Mouse (Mus musculus) midbrain, postnatal 0 days (tissue): Measurements from ENCODE around the gene Aebp2. TPM values are rescaled to one million over a fixed set of nuclear protein-coding genes. Genes with fewer than 3 reads are reported as not detected.
A peak's percentile ranks its signal among the peaks of the same experiment; 100 is the strongest.
"Not testable (repeated sequence)": the region's sequence is repeated elsewhere in the genome, so short reads cannot be mapped to it uniquely, and the experiment has no call there.

Experiments used
- ATAC-seq: fragments of 200-750 bp; cut with Nextera tagmentation; 2 replicates; pipeline ENCODE4 v1.8.0; 2017; ENCODE audit warnings: moderate number of reproducible peaks, mild to moderate bottlenecking, moderate TSS enrichment, moderate library complexity; ENCODE audit not compliant: low FRiP score
- DNase-seq: peaks from one replicate; pipeline ENCODE4 v3.0.0-alpha.2; 2015; ENCODE audit warnings: low spot score
- H3K27ac ChIP-seq: fragments of 300-500 bp; sonication (generic); 2 replicates; pipeline ENCODE4 v1.5.1; 2014; ENCODE audit warnings: low read depth, mild to moderate bottlenecking, low read length, mixed read lengths
- H3K27me3 ChIP-seq: fragments of 300-500 bp; sonication (generic); 2 replicates; pipeline ENCODE4 v1.6.1; 2014; ENCODE audit warnings: low read length, control low read depth, mixed read lengths; ENCODE audit not compliant: insufficient read depth
- H3K36me3 ChIP-seq: fragments of 300-500 bp; sonication (generic); 2 replicates; pipeline ENCODE4 v1.6.1; 2014; ENCODE audit warnings: low read length, control low read depth, mixed read lengths; ENCODE audit not compliant: insufficient read depth
- H3K4me1 ChIP-seq: fragments of 300-500 bp; sonication (generic); 2 replicates; pipeline ENCODE4 v1.6.1; 2014; ENCODE audit warnings: mild to moderate bottlenecking, control low read depth, antibody characterized with exemption, low read length, mixed read lengths; ENCODE audit not compliant: insufficient read depth
- H3K4me2 ChIP-seq: fragments of 300-500 bp; sonication (generic); 2 replicates; pipeline ENCODE4 v1.6.1; 2014; ENCODE audit warnings: low read depth, mild to moderate bottlenecking, low read length, mixed read lengths; ENCODE audit not compliant: poor library complexity, severe bottlenecking
- H3K4me3 ChIP-seq: fragments of 300-500 bp; sonication (generic); 2 replicates; pipeline ENCODE4 v1.5.1; 2014; ENCODE audit warnings: low read depth, mild to moderate bottlenecking, low read length, moderate library complexity
- H3K9ac ChIP-seq: fragments of 300-500 bp; sonication (generic); replicated peaks from 2 replicates; pipeline ENCODE4 v1.6.1; 2014; ENCODE audit warnings: mild to moderate bottlenecking, low read length, moderate library complexity, mixed read lengths; ENCODE audit not compliant: poor library complexity, severe bottlenecking
- H3K9me3 ChIP-seq: fragments of 300-500 bp; sonication (generic); 2 replicates; pipeline ENCODE4 v1.6.1; 2016; ENCODE audit warnings: low read length, control low read depth
- CTCF ChIP-seq: IDR thresholded peaks from 2 replicates; pipeline ENCODE4 v1.5.1; 2016; ENCODE audit warnings: antibody characterized with exemption, mild to moderate bottlenecking
- WGBS: fragments of 180-500 bp; shearing (Covaris S2); extraction: QIAGEN DNeasy Blood & Tissue Kit; methylation state at CpG from one replicate; pipeline ENCODE4 v1.1.7; 2014; 5-methylcytosine and 5-hydroxymethylcytosine counted together
- polyA plus RNA-seq: library from polyadenylated mRNA; unstranded; fragments of >200 nt; fragmentation: Nextera tagmentation; extraction: Ambion mirVana; gene quantifications from 2 replicates; pipeline ENCODE4 v1.2.1, GENCODE M21; 2015
- total RNA-seq: library from RNA; depleted of rRNA; stranded (reverse); fragments of >200 nt; gene quantifications from 2 replicates; pipeline ENCODE4 v1.2.3, GENCODE M21; 2014

The Aebp2 gene
- total and polyA plus RNA-seq, 2 experiments from 2014 or later, result 5.3 to 31.5 TPM

- ATAC-seq, H3K4me1 ChIP-seq, H3K9ac ChIP-seq, H3K36me3 ChIP-seq, H3K27ac ChIP-seq, H3K4me2 ChIP-seq, H3K4me3 ChIP-seq, H3K9me3 ChIP-seq, H3K27me3 ChIP-seq, DNase-seq: not testable (repeated sequence)
- 69% methylated on average over 5 of the region's 5 CpGs for WGBS
- peak; percentile 34 for TF ChIP-seq CTCF
These were observed 17.3 kb upstream of the Aebp2 start for GRCm38 (mm10) chr6:140605173-140605572.

DNA sequence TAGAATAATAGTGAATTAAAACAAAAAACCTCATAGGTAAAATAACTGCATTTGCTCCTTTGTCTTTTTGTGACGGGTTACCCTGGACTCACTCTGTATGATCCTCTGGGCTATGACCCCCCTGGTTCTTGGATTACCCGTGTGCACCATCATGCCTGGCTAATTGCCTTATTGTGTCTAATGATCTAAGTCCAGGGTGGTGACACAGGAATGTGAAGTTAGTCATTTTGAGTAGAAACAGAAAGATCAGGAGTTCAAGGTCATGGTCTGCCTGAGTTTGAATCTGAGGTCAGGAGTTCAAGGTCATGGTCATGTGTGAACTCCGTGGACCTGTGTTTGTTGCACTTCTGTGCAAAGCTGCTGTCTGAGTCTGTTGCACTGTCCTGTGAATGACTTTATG is 16.7 kb upstream of the Aebp2 start:
- TF ChIP-seq CTCF, result no peak
- no peaks in the 10 kb centered on the region for H3K4me1 ChIP-seq
- no peaks in the 10 kb centered on the region for H3K9me3 ChIP-seq
- DNase-seq (no peak), ATAC-seq (no peak)
- H3K27ac ChIP-seq, result no peak overlapping the region
- WGBS, result 68% methylated on average over 3 of the region's 3 CpGs
- no peaks in the 10 kb centered on the region for H3K27me3 ChIP-seq
- H3K9ac ChIP-seq, result no peak overlapping the region
- H3K36me3 ChIP-seq, result no peaks in the 10 kb centered on the region
- no peak overlapping the region for H3K4me3 ChIP-seq
- no peak overlapping the region for H3K4me2 ChIP-seq

GRCm38 (mm10) chr6:140606534-140606933 is 15.9 kb upstream of the Aebp2 start:
- Histone ChIP-seq H3K4me3 (no peak overlapping the region), H3K9me3 (no peaks in the 10 kb centered on the region), H3K27me3 (no peaks in the 10 kb centered on the region), H3K4me1 (no peaks in the 10 kb centered on the region), H3K9ac (no peak overlapping the region), H3K27ac (no peak overlapping the region), H3K4me2 (no peak overlapping the region), H3K36me3 (no peaks in the 10 kb centered on the region)
- ATAC-seq (no peak), DNase-seq (no peak)
- TF ChIP-seq CTCF, result no peak
- WGBS, result 49% methylated on average over 10 of the region's 10 CpGs

DNA sequence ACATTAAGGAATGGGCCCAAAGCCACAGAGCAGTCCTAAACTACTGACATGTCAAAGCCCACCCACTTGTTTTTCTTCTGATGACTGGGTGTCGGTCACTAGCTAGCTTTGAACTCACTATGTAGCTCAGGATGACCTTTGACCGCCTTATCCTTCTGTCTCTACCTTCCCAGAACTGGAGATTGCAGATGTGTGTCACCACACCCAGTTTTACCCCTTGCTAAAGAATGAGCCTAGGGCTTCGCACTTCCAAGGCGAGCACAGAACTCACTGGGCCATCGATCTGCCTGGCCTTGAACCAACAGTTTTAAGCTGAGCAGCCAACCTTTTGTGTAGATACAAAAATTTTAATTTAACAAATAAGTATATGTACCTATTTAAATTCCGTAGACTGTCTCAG is 13.8 kb upstream of the Aebp2 start:
- Histone ChIP-seq H3K4me1 (no peaks in the 10 kb centered on the region), H3K27ac (no peak overlapping the region), H3K9me3 (no peaks in the 10 kb centered on the region), H3K36me3 (no peaks in the 10 kb centered on the region), H3K4me2 (no peak overlapping the region), H3K27me3 (no peaks in the 10 kb centered on the region), H3K4me3 (no peak overlapping the region), H3K9ac (no peak overlapping the region)
- no peak for TF ChIP-seq CTCF
- WGBS, result 95% methylated on average over 6 of the region's 6 CpGs
- DNase-seq, result no peak
- no peak for ATAC-seq

GRCm38 (mm10) chr6:140609533-140609932 is 12.9 kb upstream of the Aebp2 start:
- ATAC-seq, result no peak
- H3K27ac ChIP-seq, result no peak overlapping the region

GRCm38 (mm10) chr6:140610117-140610516 is 12.3 kb upstream of the Aebp2 start:
- no peak for ATAC-seq
- no peaks in the 10 kb centered on the region for H3K4me1 ChIP-seq
- 86% methylated on average over 5 of the region's 5 CpGs for WGBS
- H3K9ac ChIP-seq, result no peak overlapping the region
- H3K9me3 ChIP-seq, result no peaks in the 10 kb centered on the region
- H3K4me2 ChIP-seq, result no peak overlapping the region
- H3K27me3 ChIP-seq, result no peaks in the 10 kb centered on the region
- no peak overlapping the region for H3K27ac ChIP-seq
- no peak for TF ChIP-seq CTCF
- no peaks in the 10 kb centered on the region for H3K36me3 ChIP-seq
- H3K4me3 ChIP-seq, result no peak overlapping the region
- DNase-seq, result no peak

More at GRCm38 (mm10) chr6:140609533-140609932, 12.9 kb upstream of the Aebp2 start:
- Histone ChIP-seq H3K4me1 (no peaks in the 10 kb centered on the region), H3K27me3 (no peaks in the 10 kb centered on the region), H3K4me2 (no peak overlapping the region), H3K36me3 (no peaks in the 10 kb centered on the region), H3K9me3 (no peaks in the 10 kb centered on the region), H3K4me3 (no peak overlapping the region), H3K9ac (no peak overlapping the region)
- DNase-seq, result no peak
- TF ChIP-seq CTCF, result no peak
- WGBS, result 95% methylated on average over 4 of the region's 4 CpGs

DNA sequence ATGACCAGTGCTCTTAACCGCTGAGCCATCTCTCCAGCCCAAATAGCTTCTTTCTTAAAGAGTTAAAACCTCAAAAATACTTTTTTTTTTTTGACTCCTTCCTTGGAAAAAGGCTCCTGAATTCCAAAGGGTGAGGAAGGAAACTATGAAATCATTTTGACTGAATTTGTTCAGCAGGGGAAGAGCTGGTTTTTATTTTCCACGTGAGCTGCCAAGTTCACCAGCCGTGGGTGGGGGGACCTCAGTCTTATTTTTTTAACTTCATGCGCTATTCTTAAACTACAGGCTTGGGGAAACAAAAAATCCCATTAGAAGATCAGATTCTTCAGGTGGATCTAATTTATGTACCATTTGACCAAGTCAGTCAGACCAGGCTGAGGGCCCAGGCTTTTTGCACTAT is 11.2 kb upstream of the Aebp2 start:
- no peak for ATAC-seq
- Histone ChIP-seq H3K27me3 (no peaks in the 10 kb centered on the region), H3K4me1 (no peaks in the 10 kb centered on the region), H3K27ac (no peak overlapping the region), H3K4me3 (no peak overlapping the region), H3K4me2 (no peak overlapping the region), H3K9me3 (no peaks in the 10 kb centered on the region), H3K36me3 (no peaks in the 10 kb centered on the region), H3K9ac (no peak overlapping the region)
- DNase-seq, result no peak
- 59% methylated on average over 4 of the region's 4 CpGs for WGBS
- TF ChIP-seq CTCF, result no peak
